Mouse (Mus musculus) neural tube, embryonic 15.5 days (tissue): ENCODE data around the gene Plxna4. TPM values are rescaled to one million over a fixed set of nuclear protein-coding genes. Genes with fewer than 3 reads are reported as not detected.
A peak's percentile ranks its signal among the peaks of the same experiment; 100 is the strongest.

ENCODE experiments used
- ATAC-seq: fragments of 200-750 bp; cut with Nextera tagmentation; 2 replicates; pipeline ENCODE4 v1.8.0; 2017; ENCODE audit warnings: mild to moderate bottlenecking, moderate TSS enrichment, moderate library complexity; ENCODE audit not compliant: low FRiP score
- H3K27ac ChIP-seq: fragments of 300-500 bp; sonication (generic); replicated peaks from 2 replicates; pipeline ENCODE4 v1.5.1; 2015; ENCODE audit warnings: mild to moderate bottlenecking, inconsistent platforms
- H3K27me3 ChIP-seq: fragments of 300-500 bp; sonication (generic); replicated peaks from 2 replicates; pipeline ENCODE4 v1.6.1; 2015; ENCODE audit warnings: inconsistent platforms
- H3K36me3 ChIP-seq: fragments of 300-500 bp; sonication (generic); 2 replicates; pipeline ENCODE4 v1.6.1; 2015; ENCODE audit warnings: inconsistent platforms
- H3K4me1 ChIP-seq: fragments of 300-500 bp; sonication (generic); 2 replicates; pipeline ENCODE4 v1.6.1; 2015; ENCODE audit warnings: inconsistent platforms
- H3K4me2 ChIP-seq: fragments of 300-500 bp; sonication (generic); 2 replicates; pipeline ENCODE4 v1.6.1; 2015; ENCODE audit warnings: inconsistent platforms, mild to moderate bottlenecking, moderate library complexity
- H3K4me3 ChIP-seq: fragments of 300-500 bp; sonication (generic); replicated peaks from 2 replicates; pipeline ENCODE4 v1.5.1; 2015; ENCODE audit warnings: mild to moderate bottlenecking, inconsistent platforms
- H3K9ac ChIP-seq: fragments of 300-500 bp; sonication (generic); replicated peaks from 2 replicates; pipeline ENCODE4 v1.6.1; 2015; ENCODE audit warnings: mild to moderate bottlenecking, inconsistent platforms
- H3K9me3 ChIP-seq: fragments of 300-500 bp; sonication (generic); replicated peaks from 2 replicates; pipeline ENCODE4 v1.6.1; 2016; ENCODE audit warnings: inconsistent platforms
- WGBS: fragments of 180-500 bp; shearing (Covaris S2); methylation state at CpG from one replicate; pipeline ENCODE4 v1.1.7; 2015; ENCODE audit warnings: mixed read lengths; 5-methylcytosine and 5-hydroxymethylcytosine counted together
- polyA plus RNA-seq: library from polyadenylated mRNA; unstranded; fragments of >200 nt; fragmentation: Nextera tagmentation; extraction: Ambion mirVana; gene quantifications from 2 replicates; pipeline ENCODE4 v1.2.1, GENCODE M21; 2015

The Plxna4 gene
- polyA plus RNA-seq, 1 experiment from 2014 or later: 14.9 TPM

- Histone ChIP-seq H3K27ac (no peak overlapping the region), H3K4me2 (no peak overlapping the region), H3K9me3 (no peaks in the 10 kb centered on the region), H3K4me1 (peaks cover 13% of the 10 kb centered on the region), H3K27me3 (no peaks in the 10 kb centered on the region), H3K9ac (no peak overlapping the region), H3K36me3 (peaks cover 26% of the 10 kb centered on the region), H3K4me3 (no peak overlapping the region)
- 75% methylated on average over 2 of the region's 2 CpGs for WGBS
- no peak for ATAC-seq
These were observed 388.4 kb downstream of the Plxna4 start for GRCm38 (mm10) chr6:32199616-32200015.

GRCm38 (mm10) chr6:32196913-32197312 lies 391.1 kb downstream of the Plxna4 start:
- H3K9ac ChIP-seq: no peak overlapping the region
- H3K27ac ChIP-seq: no peak overlapping the region
- WGBS: 88% methylated on average over 9 of the region's 9 CpGs
- H3K4me1 ChIP-seq: peaks cover 3% of the 10 kb centered on the region; the same call in 1 of the 2 replicates
- no peaks in the 10 kb centered on the region for H3K9me3 ChIP-seq
- ATAC-seq: no peak
- H3K27me3 ChIP-seq: no peaks in the 10 kb centered on the region
- H3K36me3 ChIP-seq: peaks cover 45% of the 10 kb centered on the region
- H3K4me2 ChIP-seq: no peak overlapping the region
- H3K4me3 ChIP-seq: no peak overlapping the region

GRCm38 (mm10) chr6:32193046-32193445 lies 394.9 kb downstream of the Plxna4 start:
- no peak overlapping the region for H3K4me3 ChIP-seq
- H3K9ac ChIP-seq: no peak overlapping the region
- no peak for ATAC-seq
- H3K4me2 ChIP-seq: no peak overlapping the region
- 72% methylated on average over 2 of the region's 2 CpGs for WGBS
- H3K36me3 ChIP-seq: peaks cover 46% of the 10 kb centered on the region
- H3K4me1 ChIP-seq: peaks cover 3% of the 10 kb centered on the region; the same call in 1 of the 2 replicates
- H3K27ac ChIP-seq: no peak overlapping the region
- H3K27me3 ChIP-seq: no peaks in the 10 kb centered on the region
- H3K9me3 ChIP-seq: no peaks in the 10 kb centered on the region

- H3K9ac ChIP-seq: no peak overlapping the region
- ATAC-seq: no peak
- no peaks in the 10 kb centered on the region for H3K27me3 ChIP-seq
- 93% methylated on average over 4 of the region's 4 CpGs for WGBS
- H3K27ac ChIP-seq: no peak overlapping the region
- no peaks in the 10 kb centered on the region for H3K9me3 ChIP-seq
- no peak overlapping the region for H3K4me3 ChIP-seq
- H3K4me2 ChIP-seq: no peak overlapping the region
- no peaks in the 10 kb centered on the region for H3K4me1 ChIP-seq
- peaks cover 48% of the 10 kb centered on the region for H3K36me3 ChIP-seq
These were observed 403.5 kb downstream of the Plxna4 start for GRCm38 (mm10) chr6:32184402-32184985.

- H3K36me3 ChIP-seq: peaks cover 46% of the 10 kb centered on the region
- no peak overlapping the region for H3K4me2 ChIP-seq
- no peak for ATAC-seq
- no peak overlapping the region for H3K27ac ChIP-seq
- no peaks in the 10 kb centered on the region for H3K9me3 ChIP-seq
- no peak overlapping the region for H3K4me3 ChIP-seq
- no peak overlapping the region for H3K9ac ChIP-seq
- WGBS: 81% methylated on average over 6 of the region's 6 CpGs
- H3K27me3 ChIP-seq: no peaks in the 10 kb centered on the region
- H3K4me1 ChIP-seq: no peaks in the 10 kb centered on the region
These were observed 404.3 kb downstream of the Plxna4 start for GRCm38 (mm10) chr6:32183651-32184185.

GRCm38 (mm10) chr6:32180012-32180358 lies 408.0 kb downstream of the Plxna4 start:
- ATAC-seq: no peak
- Histone ChIP-seq H3K4me3 (no peak overlapping the region), H3K4me2 (no peak overlapping the region), H3K9ac (no peak overlapping the region), H3K9me3 (no peaks in the 10 kb centered on the region), H3K36me3 (peaks cover 51% of the 10 kb centered on the region), H3K27me3 (no peaks in the 10 kb centered on the region), H3K27ac (no peak overlapping the region), H3K4me1 (no peaks in the 10 kb centered on the region)
- 83% methylated on average over 5 of the region's 5 CpGs for WGBS

GRCm38 (mm10) chr6:32179346-32180011 lies 408.5 kb downstream of the Plxna4 start:
- H3K36me3 ChIP-seq: peaks cover 47% of the 10 kb centered on the region
- H3K9ac ChIP-seq: no peak overlapping the region
- WGBS: 90% methylated on average over 2 of the region's 2 CpGs
- no peak for ATAC-seq
- no peaks in the 10 kb centered on the region for H3K27me3 ChIP-seq
- no peaks in the 10 kb centered on the region for H3K9me3 ChIP-seq
- H3K4me3 ChIP-seq: no peak overlapping the region
- no peaks in the 10 kb centered on the region for H3K4me1 ChIP-seq
- H3K27ac ChIP-seq: no peak overlapping the region
- no peak overlapping the region for H3K4me2 ChIP-seq

GRCm38 (mm10) chr6:32177905-32178304 lies 410.1 kb downstream of the Plxna4 start:
- Histone ChIP-seq H3K27me3 (no peaks in the 10 kb centered on the region), H3K36me3 (peaks cover 41% of the 10 kb centered on the region), H3K27ac (no peak overlapping the region), H3K9ac (no peak overlapping the region), H3K9me3 (no peaks in the 10 kb centered on the region), H3K4me3 (no peak overlapping the region), H3K4me1 (no peaks in the 10 kb centered on the region), H3K4me2 (no peak overlapping the region)
- ATAC-seq: no peak
- 68% methylated on average over 3 of the region's 3 CpGs for WGBS

GRCm38 (mm10) chr6:32167725-32168124 lies 420.3 kb downstream of the Plxna4 start:
- ATAC-seq: no peak
- no peaks in the 10 kb centered on the region for H3K27me3 ChIP-seq
- WGBS: 76% methylated on average over 1 of the region's 1 CpGs

GRCm38 (mm10) chr6:32160370-32160769 lies 427.6 kb downstream of the Plxna4 start:
- H3K4me2 ChIP-seq: no peak overlapping the region
- peaks cover 5% of the 10 kb centered on the region; the same call in 1 of the 2 replicates for H3K4me1 ChIP-seq
- 97% methylated on average over 2 of the region's 2 CpGs for WGBS
- H3K4me3 ChIP-seq: no peak overlapping the region
- H3K27me3 ChIP-seq: no peaks in the 10 kb centered on the region
- 0 out of 2 replicates have a peak overlapping the region, but pooled peaks have one; percentile 18 for H3K27ac ChIP-seq
- H3K9ac ChIP-seq: no peak overlapping the region
- ATAC-seq: no peak
- no peaks in the 10 kb centered on the region for H3K9me3 ChIP-seq
- H3K36me3 ChIP-seq: peaks cover 26% of the 10 kb centered on the region

More at GRCm38 (mm10) chr6:32167725-32168124, 420.3 kb downstream of the Plxna4 start:
- no peaks in the 10 kb centered on the region for H3K4me1 ChIP-seq
- no peak overlapping the region for H3K9ac ChIP-seq
- H3K4me2 ChIP-seq: no peak overlapping the region
- H3K36me3 ChIP-seq: peaks cover 12% of the 10 kb centered on the region
- no peak overlapping the region for H3K27ac ChIP-seq
- H3K4me3 ChIP-seq: no peak overlapping the region
- H3K9me3 ChIP-seq: no peaks in the 10 kb centered on the region

GRCm38 (mm10) chr6:32159931-32160330 lies 428.1 kb downstream of the Plxna4 start:
- no peaks in the 10 kb centered on the region for H3K9me3 ChIP-seq
- 0 out of 2 replicates have a peak overlapping the region, but pooled peaks have one; percentile 18 for H3K27ac ChIP-seq
- H3K27me3 ChIP-seq: no peaks in the 10 kb centered on the region
- ATAC-seq: no peak
- 38% methylated on average over 4 of the region's 4 CpGs for WGBS
- H3K9ac ChIP-seq: no peak overlapping the region
- peaks cover 23% of the 10 kb centered on the region for H3K36me3 ChIP-seq
- peaks cover 5% of the 10 kb centered on the region; the same call in 1 of the 2 replicates for H3K4me1 ChIP-seq
- H3K4me2 ChIP-seq: no peak overlapping the region
- H3K4me3 ChIP-seq: no peak overlapping the region

- no peaks in the 10 kb centered on the region for H3K27me3 ChIP-seq
- H3K9me3 ChIP-seq: no peaks in the 10 kb centered on the region
- peaks cover 5% of the 10 kb centered on the region; the same call in 1 of the 2 replicates for H3K4me1 ChIP-seq
- ATAC-seq: no peak
- peaks cover 23% of the 10 kb centered on the region for H3K36me3 ChIP-seq
- H3K27ac ChIP-seq: no peak overlapping the region
- WGBS: 100% methylated on average over 1 of the region's 1 CpGs
- H3K9ac ChIP-seq: no peak overlapping the region
- no peak overlapping the region for H3K4me2 ChIP-seq
- H3K4me3 ChIP-seq: no peak overlapping the region
These were observed 429.6 kb downstream of the Plxna4 start for GRCm38 (mm10) chr6:32158347-32158746.
